Mouse (Mus musculus) brain, embryonic 14.5 days (tissue): Measurements from ENCODE around the gene Nup210l.

Experiments
- CTCF ChIP-seq: fragments of 200-500 bp; IDR thresholded peaks from 2 replicates; pipeline ENCODE4 v1.5.1; 2012; ENCODE audit warnings: inconsistent platforms, mild to moderate bottlenecking, moderate library complexity, borderline replicate concordance; ENCODE audit not compliant: insufficient read depth, insufficient read length; ENCODE audit errors: extremely low read depth
- POLR2A ChIP-seq: fragments of 200-500 bp; IDR thresholded peaks from 2 replicates; pipeline ENCODE4 v1.6.1; 2012; ENCODE audit warnings: mild to moderate bottlenecking, inconsistent platforms, borderline replicate concordance; ENCODE audit not compliant: poor library complexity, insufficient read depth, insufficient read length, severe bottlenecking; ENCODE audit errors: extremely low read depth

- no peak for TF ChIP-seq CTCF
- no peak for TF ChIP-seq POLR2A
These were observed 756 bp upstream of the Nup210l start for GRCm38 (mm10) chr3:90103176-90103575.
